Mouse (Mus musculus): Measurements from ENCODE around the gene Ttll7. TPM values are rescaled to one million over a fixed set of nuclear protein-coding genes. Genes with fewer than 3 reads are reported as not detected.

The Ttll7 gene
- polyA plus RNA-seq, 1 experiment = 70.9 TPM

DNA sequence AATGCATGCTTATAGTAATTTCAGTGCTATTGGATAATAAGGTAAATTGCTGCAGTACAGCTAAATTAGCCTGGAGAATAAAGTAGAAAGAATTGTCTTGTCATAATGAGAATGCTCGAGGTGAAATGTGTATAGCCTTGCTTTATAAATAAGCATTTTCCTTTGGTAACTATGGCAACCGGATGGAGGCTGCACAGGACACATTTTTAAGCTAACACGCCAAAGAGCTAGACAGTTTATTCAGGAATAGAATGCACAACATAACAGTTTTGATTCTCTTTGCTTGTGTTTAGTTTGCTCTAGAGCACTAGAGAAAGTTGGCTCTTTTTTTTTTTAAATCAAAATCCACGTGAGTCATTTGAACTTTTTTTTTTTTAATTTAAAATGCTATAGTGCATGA lies 49.6 kb downstream of the Ttll7 start:
- TF ChIP-seq POLR2A (IDR thresholded peaks at IDR 0.05; ENCODE audit: extremely low read depth, insufficient read depth, low read length) = no peak
- no peak for TF ChIP-seq CTCF (IDR thresholded peaks at IDR 0.05; ENCODE audit: extremely low read depth, insufficient read depth, low read length)
- H3K27ac ChIP-seq (ENCODE audit: insufficient read depth, low read length) = no peak overlapping the region
- no peak overlapping the region for H3K4me3 ChIP-seq (ENCODE audit: insufficient read depth, low read length)
- H3K4me1 ChIP-seq (ENCODE audit: control insufficient read depth, insufficient read depth, low read length) = peaks cover 2% of the 10 kb centered on the region; the same call in 1 of the 2 replicates

DNA sequence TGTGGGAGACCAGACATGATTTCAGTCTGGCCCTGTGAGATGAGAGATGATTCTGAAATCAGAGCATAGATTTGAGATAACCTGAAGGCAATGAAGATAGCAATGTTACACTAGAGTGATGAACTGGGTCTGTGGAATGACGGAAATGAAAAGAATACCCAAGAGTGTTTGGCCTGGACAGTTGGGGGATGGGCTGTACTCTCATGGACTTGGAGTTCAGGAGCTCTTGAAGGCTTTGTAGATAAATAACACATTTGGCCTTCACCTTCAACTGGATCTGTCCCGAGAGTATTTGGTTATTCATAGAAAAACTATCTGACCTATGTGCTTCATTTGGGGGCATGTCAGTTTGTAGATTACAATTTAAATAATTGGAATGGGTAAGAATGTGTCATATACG lies 53.4 kb downstream of the Ttll7 start:
- peaks cover 2% of the 10 kb centered on the region; the same call in 1 of the 2 replicates for H3K4me1 ChIP-seq (ENCODE audit: control insufficient read depth, insufficient read depth, low read length)
- no peak overlapping the region for H3K4me3 ChIP-seq (ENCODE audit: insufficient read depth, low read length)
- no peak overlapping the region for H3K27ac ChIP-seq (ENCODE audit: insufficient read depth, low read length)
- no peak for TF ChIP-seq CTCF (IDR thresholded peaks at IDR 0.05; ENCODE audit: extremely low read depth, insufficient read depth, low read length)
- TF ChIP-seq POLR2A (IDR thresholded peaks at IDR 0.05; ENCODE audit: extremely low read depth, insufficient read depth, low read length) = no peak

DNA sequence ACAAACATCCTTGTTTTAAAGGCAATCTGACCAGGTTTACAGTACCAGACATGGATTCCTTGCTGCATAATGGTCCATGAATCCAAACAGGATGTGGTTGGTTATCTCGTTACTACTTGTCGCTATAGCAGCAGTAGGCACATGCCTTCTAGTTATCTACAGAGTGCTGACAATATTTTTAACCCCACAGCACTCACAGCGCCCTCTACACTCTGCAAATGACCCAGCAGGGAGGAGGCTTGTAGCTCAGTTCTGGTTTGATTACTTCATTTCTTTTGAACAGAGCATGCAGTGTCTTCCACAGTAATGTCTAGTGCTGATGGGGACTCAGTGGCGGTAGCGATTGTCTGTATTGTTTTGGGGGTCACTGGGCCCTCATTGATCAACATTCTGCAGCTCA lies 56.8 kb downstream of the Ttll7 start:
- no peaks in the 10 kb centered on the region for H3K4me1 ChIP-seq (ENCODE audit: control insufficient read depth, insufficient read depth, low read length)
- no peak overlapping the region for H3K4me3 ChIP-seq (ENCODE audit: insufficient read depth, low read length)
- 0 out of 2 replicates have a peak, but pooled peaks have one; percentile 3 for TF ChIP-seq CTCF (IDR thresholded peaks at IDR 0.05; ENCODE audit: extremely low read depth, insufficient read depth, low read length)
- TF ChIP-seq POLR2A (IDR thresholded peaks at IDR 0.05; ENCODE audit: extremely low read depth, insufficient read depth, low read length) = no peak
- no peak overlapping the region for H3K27ac ChIP-seq (ENCODE audit: insufficient read depth, low read length)

DNA sequence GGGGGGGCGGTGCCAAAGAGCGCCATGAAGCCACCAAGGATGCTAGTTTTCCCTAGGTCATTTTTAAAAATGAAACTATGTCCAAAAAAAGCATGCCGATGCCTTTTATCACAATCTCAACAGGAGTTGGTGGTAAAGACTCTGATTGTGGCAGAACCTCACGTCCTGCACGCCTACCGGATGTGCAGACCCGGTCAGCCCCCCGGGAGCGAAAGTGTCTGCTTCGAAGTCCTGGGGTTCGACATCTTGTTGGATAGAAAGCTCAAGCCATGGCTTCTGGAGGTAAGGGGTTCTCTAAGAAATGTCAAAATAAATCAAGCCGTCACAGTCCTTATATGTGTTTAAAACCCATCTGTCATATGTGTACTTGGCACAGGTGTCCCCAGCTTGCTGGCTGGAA lies 60.9 kb downstream of the Ttll7 start:
- TF ChIP-seq POLR2A (IDR thresholded peaks at IDR 0.05; ENCODE audit: extremely low read depth, insufficient read depth, low read length) (no peak), CTCF (IDR thresholded peaks at IDR 0.05; ENCODE audit: extremely low read depth, insufficient read depth, low read length) (no peak)
- H3K4me1 ChIP-seq (ENCODE audit: control insufficient read depth, insufficient read depth, low read length) = 0 out of 2 replicates have a peak, but pooled peaks cover 2% of the 10 kb centered on the region
- no peak overlapping the region for H3K4me3 ChIP-seq (ENCODE audit: insufficient read depth, low read length)
- H3K27ac ChIP-seq (ENCODE audit: insufficient read depth, low read length) = no peak overlapping the region

DNA sequence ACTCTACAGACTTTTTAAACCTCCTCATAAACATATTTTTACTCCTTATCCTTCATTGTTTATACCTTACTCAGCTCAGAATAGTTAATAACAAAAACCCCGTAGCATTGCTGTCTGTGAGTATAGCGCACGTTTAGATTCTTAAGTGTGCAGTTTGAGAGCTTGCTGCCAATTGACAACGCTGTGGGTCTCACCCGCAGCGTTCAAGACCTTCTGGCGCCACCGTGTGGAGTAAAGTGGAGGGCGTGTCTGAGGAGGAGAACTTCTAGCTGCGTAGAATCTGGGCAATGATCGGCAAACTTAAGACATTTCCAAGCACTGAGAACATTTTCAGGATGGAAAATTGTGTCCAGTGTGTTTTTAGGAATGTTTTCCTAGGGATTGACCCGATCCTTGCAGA lies 62.6 kb downstream of the Ttll7 start:
- no peak overlapping the region for H3K27ac ChIP-seq (ENCODE audit: insufficient read depth, low read length)
- no peak overlapping the region for H3K4me3 ChIP-seq (ENCODE audit: insufficient read depth, low read length)
- no peak for TF ChIP-seq POLR2A (IDR thresholded peaks at IDR 0.05; ENCODE audit: extremely low read depth, insufficient read depth, low read length)
- TF ChIP-seq CTCF (IDR thresholded peaks at IDR 0.05; ENCODE audit: extremely low read depth, insufficient read depth, low read length) = peak; percentile 90
- H3K4me1 ChIP-seq (ENCODE audit: control insufficient read depth, insufficient read depth, low read length) = 0 out of 2 replicates have a peak, but pooled peaks cover 2% of the 10 kb centered on the region

DNA sequence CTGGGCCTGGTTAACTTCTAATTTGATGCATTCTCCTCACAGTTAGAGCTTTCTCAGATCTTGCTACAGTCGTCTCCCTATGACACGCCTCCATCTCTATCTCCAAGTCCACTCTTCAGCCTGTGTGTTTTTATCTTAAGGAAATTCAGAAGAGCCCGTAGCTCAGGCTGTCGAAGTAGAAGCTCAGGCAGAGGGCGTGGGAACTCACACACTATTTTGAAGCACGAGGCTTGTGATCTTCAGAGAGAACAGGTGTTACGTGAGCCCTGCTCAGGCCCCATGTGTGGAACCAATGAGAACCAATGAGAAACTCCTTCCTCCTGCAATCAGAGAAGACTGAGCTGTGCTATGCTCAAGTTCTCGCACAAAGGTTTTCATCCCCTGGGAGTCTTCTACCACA lies 65.7 kb downstream of the Ttll7 start:
- no peak overlapping the region for H3K27ac ChIP-seq (ENCODE audit: insufficient read depth, low read length)
- no peak overlapping the region for H3K4me3 ChIP-seq (ENCODE audit: insufficient read depth, low read length)

DNA sequence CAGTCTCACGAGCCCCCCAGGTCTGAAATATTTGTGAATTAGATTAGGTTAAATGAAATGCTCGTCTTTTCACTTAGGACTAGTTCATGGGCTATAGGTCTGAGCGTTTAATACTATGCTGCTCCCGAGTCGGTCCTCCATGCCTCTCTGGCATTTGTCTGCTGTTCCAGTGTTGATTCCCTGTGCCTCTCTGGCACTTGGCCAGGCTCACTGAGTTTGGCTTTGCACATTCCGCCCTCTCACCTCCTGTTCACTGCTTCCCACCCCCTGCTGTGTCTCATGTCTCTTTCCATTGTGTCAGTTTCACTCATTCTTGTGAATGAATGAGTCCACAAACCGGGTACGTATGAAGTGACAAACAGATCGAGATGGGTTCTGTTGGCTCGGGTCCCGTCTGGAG lies 66.2 kb downstream of the Ttll7 start:
- TF ChIP-seq CTCF (IDR thresholded peaks at IDR 0.05; ENCODE audit: extremely low read depth, insufficient read depth, low read length) = no peak
- no peak for TF ChIP-seq POLR2A (IDR thresholded peaks at IDR 0.05; ENCODE audit: extremely low read depth, insufficient read depth, low read length)
- Histone ChIP-seq H3K4me1 (ENCODE audit: control insufficient read depth, insufficient read depth, low read length) (0 out of 2 replicates have a peak, but pooled peaks cover 2% of the 10 kb centered on the region), H3K27ac (ENCODE audit: insufficient read depth, low read length) (no peak overlapping the region)

More for the DNA sequence above, 65.7 kb downstream of the Ttll7 start:
- 0 out of 2 replicates have a peak, but pooled peaks cover 2% of the 10 kb centered on the region for H3K4me1 ChIP-seq (ENCODE audit: control insufficient read depth, insufficient read depth, low read length)
- TF ChIP-seq CTCF (IDR thresholded peaks at IDR 0.05; ENCODE audit: extremely low read depth, insufficient read depth, low read length) (no peak), POLR2A (IDR thresholded peaks at IDR 0.05; ENCODE audit: extremely low read depth, insufficient read depth, low read length) (no peak)

DNA sequence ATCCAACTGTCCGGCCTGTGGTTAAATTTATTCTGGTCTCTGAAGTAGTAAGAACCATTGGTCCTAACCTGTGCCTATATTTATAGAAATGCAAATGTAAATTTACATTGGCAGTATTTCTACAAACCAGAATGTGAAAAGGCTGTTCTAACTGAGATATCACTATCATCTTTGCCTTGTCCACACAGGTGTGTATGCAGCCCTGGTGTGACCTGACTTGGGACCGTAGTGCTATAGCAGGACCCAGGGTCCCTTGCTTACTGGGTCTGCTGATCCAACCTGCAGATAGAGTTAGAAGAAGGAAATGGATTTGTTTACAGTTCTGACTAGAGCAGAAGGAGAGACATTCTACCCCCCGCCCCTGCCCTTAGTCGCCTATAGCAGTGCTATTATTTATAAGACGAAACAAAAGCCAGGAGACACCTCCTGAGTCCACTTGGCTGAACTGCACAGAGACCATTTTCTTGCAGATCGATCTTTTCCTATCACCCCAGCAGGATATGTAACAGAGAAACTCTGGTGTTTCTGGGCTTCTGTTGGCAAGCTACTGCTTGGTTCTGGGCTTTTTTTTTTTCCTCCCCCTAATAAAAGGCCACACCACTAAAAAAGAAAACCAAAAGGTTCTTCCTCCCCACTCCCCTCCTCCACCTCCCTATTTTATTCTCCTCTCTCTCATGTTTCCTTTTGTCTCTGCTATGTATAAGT lies 75.3 kb downstream of the Ttll7 start:
- no peak for TF ChIP-seq POLR2A (IDR thresholded peaks at IDR 0.05; ENCODE audit: extremely low read depth, insufficient read depth, low read length)
- TF ChIP-seq CTCF (IDR thresholded peaks at IDR 0.05; ENCODE audit: extremely low read depth, insufficient read depth, low read length) = no peak
- Histone ChIP-seq H3K4me3 (ENCODE audit: insufficient read depth, low read length) (no peak overlapping the region), H3K27ac (ENCODE audit: insufficient read depth, low read length) (no peak overlapping the region)

More for the DNA sequence above, 66.2 kb downstream of the Ttll7 start:
- H3K4me3 ChIP-seq (ENCODE audit: insufficient read depth, low read length) = no peak overlapping the region

DNA sequence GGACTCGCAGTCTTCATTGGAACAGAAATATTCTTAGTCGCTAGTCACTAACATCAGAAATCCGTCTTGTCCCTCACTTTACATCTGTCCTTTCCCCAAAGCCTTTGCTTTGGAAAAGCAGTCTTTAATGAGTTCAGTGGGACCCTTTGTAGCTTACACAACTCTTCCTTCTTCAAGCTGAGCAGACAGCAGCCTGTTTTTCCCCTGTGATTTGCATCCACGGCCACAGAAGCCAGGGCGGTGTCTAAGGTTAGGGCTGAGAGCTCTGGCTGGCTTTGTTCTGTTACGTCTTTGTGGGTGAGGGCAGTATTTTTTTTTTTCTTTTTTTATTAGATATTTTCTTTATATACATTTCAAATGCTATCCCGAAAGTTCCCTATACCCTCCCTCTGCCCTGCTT lies 76.0 kb downstream of the Ttll7 start:
- no peaks in the 10 kb centered on the region for H3K4me1 ChIP-seq (ENCODE audit: control insufficient read depth, insufficient read depth, low read length)
- H3K27ac ChIP-seq (ENCODE audit: insufficient read depth, low read length) = no peak overlapping the region
- H3K4me3 ChIP-seq (ENCODE audit: insufficient read depth, low read length) = no peak overlapping the region
- TF ChIP-seq CTCF (IDR thresholded peaks at IDR 0.05; ENCODE audit: extremely low read depth, insufficient read depth, low read length) (no peak), POLR2A (IDR thresholded peaks at IDR 0.05; ENCODE audit: extremely low read depth, insufficient read depth, low read length) (no peak)

More for the DNA sequence above, 75.3 kb downstream of the Ttll7 start:
- H3K4me1 ChIP-seq (ENCODE audit: control insufficient read depth, insufficient read depth, low read length) = no peaks in the 10 kb centered on the region

DNA sequence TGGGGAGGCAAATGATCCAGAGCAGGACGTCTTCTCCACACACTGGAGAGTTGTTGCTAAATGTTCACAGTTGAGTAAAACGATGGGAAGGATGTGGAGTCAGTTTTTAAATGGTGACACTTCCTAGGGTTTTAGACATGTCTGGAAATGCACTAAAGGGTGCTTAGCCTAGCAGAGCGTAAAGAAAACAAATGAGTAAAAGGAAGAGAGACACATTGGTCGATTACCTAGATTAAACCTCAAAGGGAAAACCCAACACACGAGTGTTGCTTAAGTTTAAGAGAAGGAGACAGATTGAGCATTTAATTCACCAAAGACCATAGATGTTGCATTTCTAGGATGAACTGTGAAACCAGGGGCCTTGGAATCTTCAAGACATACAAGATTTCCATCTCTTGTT lies 76.8 kb downstream of the Ttll7 start:
- H3K4me3 ChIP-seq (ENCODE audit: insufficient read depth, low read length) = no peak overlapping the region
- TF ChIP-seq CTCF (IDR thresholded peaks at IDR 0.05; ENCODE audit: extremely low read depth, insufficient read depth, low read length) = no peak
- no peak for TF ChIP-seq POLR2A (IDR thresholded peaks at IDR 0.05; ENCODE audit: extremely low read depth, insufficient read depth, low read length)
- no peaks in the 10 kb centered on the region for H3K4me1 ChIP-seq (ENCODE audit: control insufficient read depth, insufficient read depth, low read length)
- no peak overlapping the region for H3K27ac ChIP-seq (ENCODE audit: insufficient read depth, low read length)
